Mouse (Mus musculus): Measurements from ENCODE around the gene Cts6. TPM values are rescaled to one million over a fixed set of nuclear protein-coding genes. Genes with fewer than 3 reads are reported as not detected.
"Not testable (repeated sequence)": the region's sequence is repeated elsewhere in the genome, so short reads cannot be mapped to it uniquely, and the experiment has no call there.

The Cts6 gene
- not detected for total RNA-seq (2021)

GRCm38 (mm10) chr13:61203310-61203709 is at the start of gene Cts6:
Cts6 (minus strand) TSS chr13:61203410.
- intact Hi-C loops (cut with DNase I) = no loop called here
- no peak for DNase-seq

- intact Hi-C loops (cut with DNase I) = loop anchor here (5.0 to 10.0 kb wide), 2 partner anchors 247 to 484 kb away; no protein-coding TSS in a partner anchor
- peak; percentile 26 to 62 for DNase-seq
These were observed 38.1 kb upstream of the Cts6 start for GRCm38 (mm10) chr13:61241076-61241947.

- DNase-seq; intact Hi-C loops (cut with DNase I): not testable (repeated sequence)
These were observed 17.9 kb downstream of the Cts6 start for GRCm38 (mm10) chr13:61185151-61185933.

- DNase-seq = no peak
- intact Hi-C loops (cut with DNase I) = no loop called here
These were observed 38.6 kb downstream of the Cts6 start for GRCm38 (mm10) chr13:61164622-61165021.

GRCm38 (mm10) chr13:61164156-61164555 is 39.1 kb downstream of the Cts6 start, which contains the start of gene Ctsr:
Ctsr (minus strand) TSS chr13:61164256.
- intact Hi-C loops (cut with DNase I) = no loop called here
- DNase-seq = no peak

Other genes starting within 250 kb of the Cts6 start
- gene Ctsj, start 197.5 kb downstream of the Cts6 start, total RNA-seq (2021) = not detected
- gene Ctsq, start 162.8 kb downstream of the Cts6 start, total RNA-seq (2021) = not detected
- not detected for gene Ctsr, start 39.2 kb downstream of the Cts6 start, total RNA-seq (2021)
- gene Cts8, start 51.9 kb upstream of the Cts6 start, total RNA-seq (2021) = not detected
- gene Gm49398, start 85.4 kb upstream of the Cts6 start, total RNA-seq (2021) = not detected
- gene Cts7, start 154.8 kb upstream of the Cts6 start, total RNA-seq (2021) = not detected

Data from heart, postnatal 36 days (tissue).